Mouse (Mus musculus) brain, embryonic 14.5 days (tissue): ENCODE measurements around the gene Gatb. TPM values are rescaled to one million over a fixed set of nuclear protein-coding genes. Genes with fewer than 3 reads are reported as not detected.

Experiments
- DNase-seq: peaks from one replicate; pipeline ENCODE4 v3.0.0-alpha.2; 2011; ENCODE audit warnings: low read depth
- CTCF ChIP-seq: fragments of 200-500 bp; IDR thresholded peaks from 2 replicates; pipeline ENCODE4 v1.5.1; 2012; ENCODE audit warnings: inconsistent platforms, mild to moderate bottlenecking, moderate library complexity, borderline replicate concordance; ENCODE audit not compliant: insufficient read depth, insufficient read length; ENCODE audit errors: extremely low read depth
- POLR2A ChIP-seq: fragments of 200-500 bp; IDR thresholded peaks from 2 replicates; pipeline ENCODE4 v1.6.1; 2012; ENCODE audit warnings: mild to moderate bottlenecking, inconsistent platforms, borderline replicate concordance; ENCODE audit not compliant: poor library complexity, insufficient read depth, insufficient read length, severe bottlenecking; ENCODE audit errors: extremely low read depth
- polyA plus RNA-seq: library from polyadenylated mRNA; depleted of rRNA; stranded (reverse); fragments of >200 nt; gene quantifications from 2 replicates; pipeline ENCODE4 v1.2.3, GENCODE M21; 2012

Gene Gatb
- polyA plus RNA-seq, 1 experiment: 10.9 TPM

- no peak for TF ChIP-seq POLR2A
- TF ChIP-seq CTCF: no peak
- no peak for DNase-seq
These were observed 85.8 kb downstream of the Gatb start for GRCm38 (mm10) chr3:85659681-85660080.

GRCm38 (mm10) chr3:85661926-85662813, 88.3 kb downstream of the Gatb start:
- DNase-seq: peak; percentile 62
- TF ChIP-seq CTCF (no peak), POLR2A (no peak)

- TF ChIP-seq POLR2A (no peak), CTCF (no peak)
- no peak for DNase-seq
These were observed 89.9 kb downstream of the Gatb start for GRCm38 (mm10) chr3:85663826-85664225.

- no peak for DNase-seq
- TF ChIP-seq CTCF (no peak), POLR2A (no peak)
These were observed 90.8 kb downstream of the Gatb start for GRCm38 (mm10) chr3:85664591-85665171.

GRCm38 (mm10) chr3:85666166-85666565, 92.2 kb downstream of the Gatb start:
- DNase-seq: no peak
- TF ChIP-seq CTCF (no peak), POLR2A (no peak)

- peak; percentile 49 for DNase-seq
- TF ChIP-seq POLR2A: no peak
- TF ChIP-seq CTCF: no peak
These were observed 92.8 kb downstream of the Gatb start for GRCm38 (mm10) chr3:85666736-85667135.

- no peak for DNase-seq
- TF ChIP-seq POLR2A (no peak), CTCF (no peak)
These were observed 93.8 kb downstream of the Gatb start for GRCm38 (mm10) chr3:85667683-85668082.

- TF ChIP-seq CTCF: no peak
- no peak for TF ChIP-seq POLR2A
- no peak for DNase-seq
These were observed 95.9 kb downstream of the Gatb start for GRCm38 (mm10) chr3:85669844-85670243.

- DNase-seq: no peak
These were observed 103.2 kb downstream of the Gatb start for GRCm38 (mm10) chr3:85677133-85677532.

GRCm38 (mm10) chr3:85677952-85678351, 104.0 kb downstream of the Gatb start:
- no peak for DNase-seq
- TF ChIP-seq CTCF (no peak), POLR2A (no peak)

More at GRCm38 (mm10) chr3:85677133-85677532, 103.2 kb downstream of the Gatb start:
- TF ChIP-seq CTCF: no peak
- no peak for TF ChIP-seq POLR2A

GRCm38 (mm10) chr3:85679312-85679933, 105.5 kb downstream of the Gatb start:
- TF ChIP-seq POLR2A (no peak), CTCF (no peak)
- no peak for DNase-seq
